Mouse (Mus musculus) hindbrain, embryonic 12.5 days (tissue): ENCODE results near the gene Parpbp. TPM values are rescaled to one million over a fixed set of nuclear protein-coding genes. Genes with fewer than 3 reads are reported as not detected.

Experiments used
- ATAC-seq: fragments of 200-750 bp; cut with Nextera tagmentation; 2 replicates; pipeline ENCODE4 v1.8.0; 2017; ENCODE audit warnings: moderate TSS enrichment; ENCODE audit not compliant: low FRiP score
- H3K27ac ChIP-seq: fragments of 300-500 bp; sonication (generic); 2 replicates; pipeline ENCODE4 v1.5.1; 2016; ENCODE audit warnings: mild to moderate bottlenecking
- H3K27me3 ChIP-seq: fragments of 300-500 bp; sonication (generic); 2 replicates; pipeline ENCODE4 v1.6.1; 2016; ENCODE audit warnings: mild to moderate bottlenecking
- H3K36me3 ChIP-seq: fragments of 300-500 bp; sonication (generic); 2 replicates; pipeline ENCODE4 v1.6.1; 2016; ENCODE audit warnings: mild to moderate bottlenecking
- H3K4me1 ChIP-seq: fragments of 300-500 bp; sonication (generic); 2 replicates; pipeline ENCODE4 v1.6.1; 2016
- H3K4me2 ChIP-seq: fragments of 300-500 bp; sonication (generic); replicated peaks from 2 replicates; pipeline ENCODE4 v1.6.1; 2016; ENCODE audit warnings: mild to moderate bottlenecking
- H3K4me3 ChIP-seq: fragments of 300-500 bp; sonication (generic); 2 replicates; pipeline ENCODE4 v1.5.1; 2016; ENCODE audit warnings: mild to moderate bottlenecking
- H3K9ac ChIP-seq: fragments of 300-500 bp; sonication (generic); 2 replicates; pipeline ENCODE4 v1.6.1; 2016; ENCODE audit warnings: mild to moderate bottlenecking, moderate library complexity
- H3K9me3 ChIP-seq: fragments of 300-500 bp; sonication (generic); replicated peaks from 2 replicates; pipeline ENCODE4 v1.6.1; 2016; ENCODE audit warnings: mild to moderate bottlenecking
- WGBS: fragments of 180-500 bp; shearing (Covaris S2); methylation state at CpG from one replicate; pipeline ENCODE4 v1.1.7; 2016; 5-methylcytosine and 5-hydroxymethylcytosine counted together
- polyA plus RNA-seq: library from polyadenylated mRNA; unstranded; fragments of >200 nt; fragmentation: Nextera tagmentation; extraction: Ambion mirVana; gene quantifications from 2 replicates; pipeline ENCODE4 v1.2.1, GENCODE M21; 2016

The Parpbp gene
- polyA plus RNA-seq, 1 experiment from 2014 or later, result 10.5 TPM

DNA sequence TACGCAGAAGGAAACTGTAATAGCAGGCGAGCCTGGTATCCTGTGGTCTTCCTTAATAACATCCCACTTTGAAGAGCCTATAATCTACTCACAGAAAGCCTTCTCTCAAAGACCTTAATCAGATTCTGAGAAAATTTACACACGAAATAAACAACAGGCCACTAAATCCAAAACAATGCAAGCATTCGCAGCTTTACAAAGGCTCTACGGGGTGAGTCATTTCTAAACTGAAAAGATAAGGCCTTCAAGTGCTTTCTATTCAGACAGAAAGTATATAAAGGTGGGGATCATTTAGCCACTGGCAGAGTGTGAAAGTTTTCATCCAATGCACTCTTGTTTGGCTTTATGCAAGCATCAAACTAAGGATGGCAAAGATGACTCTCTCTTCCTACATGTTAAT is 56.0 kb downstream of the Parpbp start, which contains the start of gene Pmch:
Pmch (plus strand) TSS at position 301 of the 400 bp plus-strand sequence.
- Histone ChIP-seq H3K4me1 (no peaks in the 10 kb centered on the region), H3K9ac (no peak within 1 kb of the TSS), H3K27me3 (no peaks in the 10 kb centered on the region), H3K4me2 (no peak within 1 kb of the TSS), H3K36me3 (no peaks in the 10 kb centered on the region), H3K27ac (no peak within 1 kb of the TSS), H3K4me3 (no peak within 1 kb of the TSS), H3K9me3 (no peaks in the 10 kb centered on the region)
- 68% methylated on average over 5 of the region's 5 CpGs for WGBS
- ATAC-seq, result no peak

DNA sequence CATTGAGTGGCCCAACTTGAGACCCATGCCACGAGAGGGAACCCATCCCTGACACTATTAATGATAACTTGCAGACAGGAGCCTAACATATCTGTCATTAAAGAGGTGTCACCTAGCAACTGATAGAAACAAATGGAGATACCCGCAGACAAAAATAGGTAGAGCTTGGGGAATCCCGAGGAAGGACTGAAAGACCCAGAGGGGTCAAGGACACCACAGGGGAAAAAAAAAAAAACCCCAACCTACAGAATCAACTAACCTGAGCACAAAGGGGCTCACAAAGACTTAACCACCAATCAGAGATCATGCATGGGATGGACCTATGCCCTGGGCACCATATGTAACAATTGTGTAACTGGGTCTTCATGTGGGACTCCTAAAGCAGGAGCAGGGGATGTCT is 79.4 kb downstream of the Parpbp start:
- Histone ChIP-seq H3K27ac (no peak overlapping the region), H3K36me3 (no peaks in the 10 kb centered on the region), H3K27me3 (no peaks in the 10 kb centered on the region), H3K4me3 (no peak overlapping the region), H3K9me3 (no peaks in the 10 kb centered on the region), H3K4me2 (no peak overlapping the region), H3K9ac (no peak overlapping the region), H3K4me1 (no peaks in the 10 kb centered on the region)
- WGBS, result 82% methylated on average over 3 of the region's 3 CpGs
- ATAC-seq, result no peak

- Histone ChIP-seq H3K9me3 (no peaks in the 10 kb centered on the region), H3K4me1 (no peaks in the 10 kb centered on the region), H3K27ac (no peak overlapping the region), H3K9ac (no peak overlapping the region), H3K4me2 (no peak overlapping the region), H3K36me3 (no peaks in the 10 kb centered on the region), H3K4me3 (no peak overlapping the region), H3K27me3 (no peaks in the 10 kb centered on the region)
- no peak for ATAC-seq
- 78% methylated on average over 2 of the region's 2 CpGs for WGBS
These were observed 81.9 kb downstream of the Parpbp start for GRCm38 (mm10) chr10:88064872-88065271.

DNA sequence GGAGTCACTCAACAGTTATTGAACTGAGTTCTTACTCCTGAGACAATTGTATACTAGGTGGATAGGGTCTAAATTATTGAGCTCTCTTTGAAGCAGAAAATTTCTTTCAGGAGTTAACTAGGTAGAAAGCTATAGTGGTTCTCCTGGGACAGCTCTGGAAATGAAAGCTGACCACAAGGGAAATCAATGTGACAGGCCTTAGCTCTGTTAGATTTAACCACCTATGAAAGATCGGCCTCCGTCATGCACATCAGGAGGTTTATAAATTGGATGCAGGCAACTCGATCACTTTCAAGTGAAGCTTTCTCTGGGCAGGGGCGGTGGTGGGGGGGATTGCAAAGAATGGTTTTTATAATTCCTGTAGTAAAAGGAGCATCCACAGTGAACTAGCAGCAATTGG is 83.3 kb downstream of the Parpbp start:
- H3K9me3 ChIP-seq, result no peaks in the 10 kb centered on the region
- no peak overlapping the region for H3K4me2 ChIP-seq
- WGBS, result 67% methylated on average over 4 of the region's 4 CpGs
- no peak for ATAC-seq
- H3K27ac ChIP-seq, result no peak overlapping the region
- no peaks in the 10 kb centered on the region for H3K4me1 ChIP-seq
- no peak overlapping the region for H3K4me3 ChIP-seq
- no peak overlapping the region for H3K9ac ChIP-seq
- H3K36me3 ChIP-seq, result no peaks in the 10 kb centered on the region
- no peaks in the 10 kb centered on the region for H3K27me3 ChIP-seq

DNA sequence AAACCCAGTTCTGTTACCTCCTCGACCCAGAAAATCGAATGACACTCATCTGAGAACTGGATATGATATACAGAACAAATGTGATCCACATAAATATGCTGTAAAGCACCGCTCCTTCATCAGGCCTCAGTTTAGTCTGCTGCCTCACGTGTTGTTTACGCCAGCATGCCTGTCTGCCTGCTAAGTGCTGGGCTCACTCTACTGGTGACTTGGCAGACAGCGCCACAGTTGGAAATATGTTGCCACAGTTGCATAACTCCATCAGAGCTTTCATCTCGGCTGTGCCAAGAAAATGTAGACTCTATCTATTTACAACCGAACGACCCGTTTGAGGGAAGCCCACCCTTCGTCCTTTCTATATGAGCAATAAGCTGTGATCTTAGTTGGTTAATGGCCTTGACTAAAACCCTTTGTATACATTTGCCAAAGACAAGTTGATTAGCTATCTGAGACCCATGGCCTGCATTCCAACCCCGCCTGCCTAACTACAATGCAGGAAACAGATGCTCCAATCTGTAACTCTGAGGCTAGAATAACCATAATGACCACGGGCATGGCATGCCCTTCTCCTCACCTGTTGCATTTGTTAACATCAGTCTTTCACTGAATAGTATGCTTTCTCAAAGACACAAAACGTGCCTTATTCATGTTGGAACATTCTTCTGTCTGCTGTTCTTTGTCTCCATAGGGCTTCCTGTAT is 89.6 kb downstream of the Parpbp start:
- no peak for ATAC-seq
- WGBS, result 85% methylated on average over 14 of the region's 14 CpGs
- H3K4me3 ChIP-seq, result no peak overlapping the region

GRCm38 (mm10) chr10:88054233-88054985 is 92.3 kb downstream of the Parpbp start:
- H3K9ac ChIP-seq, result no peak overlapping the region
- no peak overlapping the region for H3K4me3 ChIP-seq
- no peaks in the 10 kb centered on the region for H3K36me3 ChIP-seq
- ATAC-seq, result no peak
- H3K4me1 ChIP-seq, result no peaks in the 10 kb centered on the region
- 84% methylated on average over 14 of the region's 14 CpGs for WGBS
- no peak overlapping the region for H3K4me2 ChIP-seq
- H3K9me3 ChIP-seq, result no peaks in the 10 kb centered on the region
- no peak overlapping the region for H3K27ac ChIP-seq
- H3K27me3 ChIP-seq, result no peaks in the 10 kb centered on the region

More for the DNA sequence above, 89.6 kb downstream of the Parpbp start:
- H3K9me3 ChIP-seq, result no peaks in the 10 kb centered on the region
- no peak overlapping the region for H3K27ac ChIP-seq
- no peak overlapping the region for H3K4me2 ChIP-seq
- no peaks in the 10 kb centered on the region for H3K4me1 ChIP-seq
- no peak overlapping the region for H3K9ac ChIP-seq
- no peaks in the 10 kb centered on the region for H3K27me3 ChIP-seq
- H3K36me3 ChIP-seq, result no peaks in the 10 kb centered on the region

GRCm38 (mm10) chr10:88046098-88046771 is 100.5 kb downstream of the Parpbp start:
- H3K4me2 ChIP-seq, result no peak overlapping the region
- no peak for ATAC-seq
- H3K9ac ChIP-seq, result no peak overlapping the region
- H3K36me3 ChIP-seq, result no peaks in the 10 kb centered on the region
- H3K27ac ChIP-seq, result 0 out of 2 replicates have a peak overlapping the region, but pooled peaks have one; percentile 23
- no peaks in the 10 kb centered on the region for H3K9me3 ChIP-seq
- WGBS, result 49% methylated on average over 11 of the region's 11 CpGs
- H3K27me3 ChIP-seq, result no peaks in the 10 kb centered on the region
- H3K4me1 ChIP-seq, result no peaks in the 10 kb centered on the region
- no peak overlapping the region for H3K4me3 ChIP-seq

DNA sequence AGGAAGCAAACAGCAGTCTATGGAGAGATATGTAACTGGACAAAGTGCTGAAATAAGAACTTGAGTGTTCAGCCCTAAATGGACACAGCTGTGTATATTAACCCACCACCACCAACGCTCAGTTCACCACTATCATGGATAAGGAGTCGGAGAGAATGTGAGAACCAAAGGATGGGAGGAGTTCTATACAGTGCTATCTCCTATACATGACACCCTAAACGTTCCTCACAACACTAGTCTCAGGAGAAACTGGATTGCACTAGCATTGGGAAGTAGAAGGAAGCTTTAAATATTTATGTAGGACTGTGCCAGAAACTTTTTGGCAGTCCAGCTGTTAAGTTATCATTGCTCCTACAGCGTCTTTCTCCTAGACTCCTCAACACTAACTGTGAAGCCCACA is 102.4 kb downstream of the Parpbp start:
- no peaks in the 10 kb centered on the region for H3K9me3 ChIP-seq
- no peaks in the 10 kb centered on the region for H3K4me1 ChIP-seq
- H3K36me3 ChIP-seq, result no peaks in the 10 kb centered on the region
- H3K9ac ChIP-seq, result no peak overlapping the region
- WGBS, result 77% methylated on average over 4 of the region's 4 CpGs
- H3K4me2 ChIP-seq, result no peak overlapping the region
- ATAC-seq, result no peak
- no peak overlapping the region for H3K4me3 ChIP-seq
- H3K27me3 ChIP-seq, result no peaks in the 10 kb centered on the region
- H3K27ac ChIP-seq, result no peak overlapping the region

Other genes with a start within 250 kb of the Parpbp start
- gene Pmch, start 55.9 kb downstream of the Parpbp start, polyA plus RNA-seq, result 0.89 and 0.99 TPM in 2 replicates
- 58.2 and 63.2 TPM in 2 replicates for gene Nup37, start 51 bp upstream of the Parpbp start, polyA plus RNA-seq
- gene Washc3, start 54.2 kb upstream of the Parpbp start, polyA plus RNA-seq, result 43.3 and 45.8 TPM in 2 replicates
- gene Dram1, start 232.1 kb upstream of the Parpbp start, polyA plus RNA-seq, result 0.58 and 0.82 TPM in 2 replicates
- 15.2 and 18.3 TPM in 2 replicates for gene Gnptab, start 232.2 kb upstream of the Parpbp start, polyA plus RNA-seq